Mouse (Mus musculus): ENCODE results near the gene Lypd8.

Lypd8 gene

DNA sequence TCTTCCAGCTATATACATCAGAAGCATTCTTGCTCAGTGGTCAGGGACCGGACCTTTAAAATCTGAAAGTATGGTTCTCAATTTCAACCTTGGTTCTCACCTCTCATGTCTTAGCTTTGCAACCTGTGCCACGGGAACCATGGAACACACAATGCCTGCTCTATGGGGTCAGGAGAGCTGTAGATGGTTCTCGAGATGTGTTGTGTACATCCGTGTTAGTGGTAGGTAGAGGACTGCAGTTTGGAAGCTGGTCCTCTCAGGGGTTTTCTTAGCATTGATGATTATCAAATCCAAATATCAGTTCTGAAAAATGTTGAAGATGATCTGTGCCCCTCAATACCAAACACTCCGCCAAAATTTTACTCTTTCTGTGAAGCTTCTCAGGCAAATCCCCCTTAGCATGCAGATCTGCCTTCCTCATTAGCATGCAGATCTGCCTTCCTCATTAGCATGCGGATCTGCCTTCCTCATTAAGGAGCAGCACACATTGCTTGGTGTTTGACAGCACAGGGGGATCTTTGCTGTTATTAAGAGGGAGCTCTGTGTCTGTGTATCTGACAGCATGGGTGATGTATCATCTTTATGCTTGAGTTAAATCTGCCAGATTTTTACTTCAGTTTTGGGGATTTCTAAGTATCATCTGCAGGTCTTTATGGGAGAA, 21.3 kb downstream of the Lypd8 start:
- no peak for DNase-seq (ENCODE audit: low read depth)

GRCm38 (mm10) chr11:58400655-58401054, 21.8 kb downstream of the Lypd8 start:
- DNase-seq (ENCODE audit: low read depth) = no peak

DNA sequence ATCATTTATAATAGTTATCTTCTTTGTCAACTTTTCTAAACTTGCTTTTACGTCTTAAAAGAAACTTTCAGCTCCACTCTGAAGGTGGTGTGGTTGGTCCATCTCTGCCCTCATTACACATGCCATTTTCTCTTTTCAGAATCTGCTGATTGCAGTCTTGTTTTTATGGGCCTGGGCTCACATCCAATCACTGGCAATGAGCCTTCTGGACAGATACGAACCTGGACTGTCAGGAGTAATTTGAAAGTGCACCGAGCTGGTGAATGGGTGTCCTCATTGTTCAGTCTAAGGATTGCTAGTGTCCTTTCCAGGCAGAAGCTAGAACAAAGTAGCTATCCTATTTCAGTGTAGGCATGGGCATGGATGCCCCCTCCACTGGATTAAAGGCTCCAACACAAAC, 29.2 kb downstream of the Lypd8 start:
- no peak for DNase-seq (ENCODE audit: low read depth)

GRCm38 (mm10) chr11:58418336-58418735, 39.5 kb downstream of the Lypd8 start:
- no peak for DNase-seq (ENCODE audit: low read depth)

DNA sequence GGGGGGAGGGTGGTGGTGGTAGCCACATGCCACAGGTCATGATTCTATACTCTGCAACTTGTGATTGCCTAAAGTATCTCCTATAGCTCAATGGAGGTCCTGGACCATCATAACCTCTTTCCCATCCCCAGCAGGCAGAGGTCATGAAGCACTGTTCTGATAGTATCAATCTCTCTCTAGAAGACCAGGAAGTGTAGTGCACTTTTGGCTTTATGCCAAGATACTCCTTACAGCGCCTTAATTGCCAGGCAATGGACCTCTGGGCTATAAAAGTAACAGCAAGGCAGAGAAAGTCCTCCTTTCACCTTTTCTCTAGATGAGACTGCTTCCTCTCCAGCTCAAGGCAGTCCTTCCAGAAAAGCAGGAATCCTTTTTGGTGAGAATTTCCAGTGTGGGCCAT, 42.0 kb downstream of the Lypd8 start, which contains the start of gene 1810065E05Rik:
TSS of gene 1810065E05Rik (plus strand) at position 297 of the 400 bp plus-strand sequence.
- no peak for DNase-seq (ENCODE audit: low read depth)

DNA sequence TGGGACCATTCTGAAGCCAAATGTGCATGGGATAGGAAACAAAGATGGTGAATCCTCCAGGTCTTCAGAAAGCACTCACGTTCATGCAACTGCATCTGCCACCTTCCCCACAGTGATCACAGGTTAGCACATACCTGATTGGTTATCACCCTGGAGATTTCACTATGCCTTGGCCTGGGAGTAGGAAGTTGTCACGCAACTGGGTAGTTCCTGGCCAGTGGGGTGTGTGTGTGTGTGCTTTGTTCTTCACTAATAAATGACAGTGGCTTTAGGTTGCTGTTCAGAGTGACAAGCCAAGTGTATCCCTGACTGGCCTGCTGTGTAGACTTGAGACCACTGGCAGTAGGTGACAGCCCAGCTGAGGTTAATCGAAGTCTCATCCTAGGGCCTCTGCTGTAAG, 53.4 kb downstream of the Lypd8 start, which contains the start of gene Gm12253:
TSS of gene Gm12253 (plus strand) at position 301 of the 400 bp plus-strand sequence.
- DNase-seq (ENCODE audit: low read depth) = no peak

DNA sequence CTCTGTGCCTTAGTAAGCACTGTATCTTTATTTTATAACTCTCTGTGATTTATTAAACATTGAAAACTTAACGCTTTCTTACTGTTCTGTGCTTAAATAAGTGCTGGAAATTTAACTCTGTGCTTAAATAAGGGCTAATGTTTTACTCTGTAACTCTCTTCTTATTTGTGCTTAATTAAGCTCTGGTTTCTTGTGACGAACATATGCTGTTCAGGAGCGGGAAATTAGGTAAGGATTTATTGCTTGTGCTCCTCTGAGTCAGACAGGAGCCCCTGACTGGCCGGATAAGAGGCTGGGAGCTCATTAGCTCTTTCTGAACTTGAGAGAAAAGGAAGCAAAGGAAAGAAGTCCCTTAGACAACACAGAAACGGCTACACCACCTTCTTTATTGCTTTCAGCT, 59.0 kb downstream of the Lypd8 start:
- DNase-seq (ENCODE audit: low read depth) = no peak
